Mouse (Mus musculus): ENCODE measurements around the gene Scgb3a1. TPM values are rescaled to one million over a fixed set of nuclear protein-coding genes. Genes with fewer than 3 reads are reported as not detected.

Scgb3a1 gene
- polyA plus RNA-seq, 1 experiment from 2014 or later, result not detected

- Histone ChIP-seq H3K36me3 (ENCODE audit: control insufficient read depth, insufficient read depth, low read length) (peaks cover 17% of the 10 kb centered on the region), H3K27me3 (replicated peaks; ENCODE audit: control insufficient read depth, insufficient read depth, low read length) (no peaks in the 10 kb centered on the region), H3K9me3 (ENCODE audit: control insufficient read depth, low read length) (no peaks in the 10 kb centered on the region), H3K27ac (ENCODE audit: low read depth, low read length) (no peak overlapping the region), H3K9ac (ENCODE audit: low read depth, low read length) (no peak overlapping the region), H3K4me1 (ENCODE audit: control insufficient read depth, insufficient read depth, low read depth, low read length) (no peaks in the 10 kb centered on the region), H3K4me2 (ENCODE audit: low read length) (no peak overlapping the region), H3K4me3 (ENCODE audit: low read length) (no peak overlapping the region)
- 76% methylated on average over 3 of the region's 3 CpGs for WGBS
- no peak for ATAC-seq
Observed at GRCm38 (mm10) chr11:49673433-49673832, 10.0 kb downstream of the Scgb3a1 start.

- peaks cover 37% of the 10 kb centered on the region for H3K36me3 ChIP-seq (ENCODE audit: control insufficient read depth, insufficient read depth, low read length)
- H3K4me2 ChIP-seq (ENCODE audit: low read length), result no peak overlapping the region
- ATAC-seq, result no peak
- no peak overlapping the region for H3K27ac ChIP-seq (ENCODE audit: low read depth, low read length)
- H3K27me3 ChIP-seq (replicated peaks; ENCODE audit: control insufficient read depth, insufficient read depth, low read length), result no peaks in the 10 kb centered on the region
- no peaks in the 10 kb centered on the region for H3K4me1 ChIP-seq (ENCODE audit: control insufficient read depth, insufficient read depth, low read depth, low read length)
- no peak overlapping the region for H3K9ac ChIP-seq (ENCODE audit: low read depth, low read length)
- H3K9me3 ChIP-seq (ENCODE audit: control insufficient read depth, low read length), result no peaks in the 10 kb centered on the region
- no peak overlapping the region for H3K4me3 ChIP-seq (ENCODE audit: low read length)
- WGBS, result 91% methylated on average over 12 of the region's 12 CpGs
Observed at GRCm38 (mm10) chr11:49684237-49684973, 21.0 kb downstream of the Scgb3a1 start.

- no peak for ATAC-seq
- Histone ChIP-seq H3K27ac (ENCODE audit: low read depth, low read length) (no peak overlapping the region), H3K9me3 (ENCODE audit: control insufficient read depth, low read length) (no peaks in the 10 kb centered on the region), H3K9ac (ENCODE audit: low read depth, low read length) (no peak overlapping the region), H3K27me3 (replicated peaks; ENCODE audit: control insufficient read depth, insufficient read depth, low read length) (no peaks in the 10 kb centered on the region), H3K36me3 (ENCODE audit: control insufficient read depth, insufficient read depth, low read length) (0 out of 2 replicates have a peak, but pooled peaks cover 3% of the 10 kb centered on the region), H3K4me3 (ENCODE audit: low read length) (no peak overlapping the region), H3K4me2 (ENCODE audit: low read length) (no peak overlapping the region), H3K4me1 (ENCODE audit: control insufficient read depth, insufficient read depth, low read depth, low read length) (0 out of 2 replicates have a peak, but pooled peaks cover 2% of the 10 kb centered on the region)
- whole genome bisulfite sequencing, result 96% methylated on average over 3 of the region's 3 CpGs
Observed at GRCm38 (mm10) chr11:49695013-49695412, 31.6 kb downstream of the Scgb3a1 start.

GRCm38 (mm10) chr11:49695695-49696094, 32.3 kb downstream of the Scgb3a1 start:
- 94% methylated on average over 2 of the region's 2 CpGs for WGBS

GRCm38 (mm10) chr11:49696472-49696871, 33.1 kb downstream of the Scgb3a1 start:
- no peak for ATAC-seq
- H3K9me3 ChIP-seq (ENCODE audit: control insufficient read depth, low read length), result no peaks in the 10 kb centered on the region
- no peak overlapping the region for H3K4me2 ChIP-seq (ENCODE audit: low read length)
- H3K27ac ChIP-seq (ENCODE audit: low read depth, low read length), result no peak overlapping the region
- H3K4me1 ChIP-seq (ENCODE audit: control insufficient read depth, insufficient read depth, low read depth, low read length), result no peaks in the 10 kb centered on the region
- H3K9ac ChIP-seq (ENCODE audit: low read depth, low read length), result no peak overlapping the region
- 98% methylated on average over 2 of the region's 2 CpGs for WGBS
- H3K36me3 ChIP-seq (ENCODE audit: control insufficient read depth, insufficient read depth, low read length), result peaks cover 6% of the 10 kb centered on the region
- no peak overlapping the region for H3K4me3 ChIP-seq (ENCODE audit: low read length)
- no peaks in the 10 kb centered on the region for H3K27me3 ChIP-seq (replicated peaks; ENCODE audit: control insufficient read depth, insufficient read depth, low read length)

More at GRCm38 (mm10) chr11:49695695-49696094, 32.3 kb downstream of the Scgb3a1 start:
- Histone ChIP-seq H3K4me3 (ENCODE audit: low read length) (no peak overlapping the region), H3K4me2 (ENCODE audit: low read length) (no peak overlapping the region), H3K27me3 (replicated peaks; ENCODE audit: control insufficient read depth, insufficient read depth, low read length) (no peaks in the 10 kb centered on the region), H3K9me3 (ENCODE audit: control insufficient read depth, low read length) (no peaks in the 10 kb centered on the region), H3K9ac (ENCODE audit: low read depth, low read length) (no peak overlapping the region), H3K27ac (ENCODE audit: low read depth, low read length) (no peak overlapping the region), H3K4me1 (ENCODE audit: control insufficient read depth, insufficient read depth, low read depth, low read length) (no peaks in the 10 kb centered on the region), H3K36me3 (ENCODE audit: control insufficient read depth, insufficient read depth, low read length) (0 out of 2 replicates have a peak, but pooled peaks cover 3% of the 10 kb centered on the region)
- ATAC-seq, result no peak

- no peak for ATAC-seq
- H3K4me3 ChIP-seq (ENCODE audit: low read length), result no peak overlapping the region
- no peak overlapping the region for H3K4me2 ChIP-seq (ENCODE audit: low read length)
- H3K27me3 ChIP-seq (replicated peaks; ENCODE audit: control insufficient read depth, insufficient read depth, low read length), result no peaks in the 10 kb centered on the region
- H3K9ac ChIP-seq (ENCODE audit: low read depth, low read length), result no peak overlapping the region
- WGBS, result 97% methylated on average over 5 of the region's 5 CpGs
- H3K27ac ChIP-seq (ENCODE audit: low read depth, low read length), result no peak overlapping the region
- H3K4me1 ChIP-seq (ENCODE audit: control insufficient read depth, insufficient read depth, low read depth, low read length), result no peaks in the 10 kb centered on the region
- no peaks in the 10 kb centered on the region for H3K9me3 ChIP-seq (ENCODE audit: control insufficient read depth, low read length)
- peaks cover 13% of the 10 kb centered on the region for H3K36me3 ChIP-seq (ENCODE audit: control insufficient read depth, insufficient read depth, low read length)
Observed at GRCm38 (mm10) chr11:49697779-49698178, 34.4 kb downstream of the Scgb3a1 start.

GRCm38 (mm10) chr11:49699079-49699478, 35.7 kb downstream of the Scgb3a1 start:
- H3K9me3 ChIP-seq (ENCODE audit: control insufficient read depth, low read length), result no peaks in the 10 kb centered on the region
- no peak for ATAC-seq

GRCm38 (mm10) chr11:49702014-49702413, 38.6 kb downstream of the Scgb3a1 start:
- H3K36me3 ChIP-seq (ENCODE audit: control insufficient read depth, insufficient read depth, low read length), result peaks cover 22% of the 10 kb centered on the region
- H3K27ac ChIP-seq (ENCODE audit: low read depth, low read length), result no peak overlapping the region
- no peaks in the 10 kb centered on the region for H3K27me3 ChIP-seq (replicated peaks; ENCODE audit: control insufficient read depth, insufficient read depth, low read length)
- H3K4me1 ChIP-seq (ENCODE audit: control insufficient read depth, insufficient read depth, low read depth, low read length), result no peaks in the 10 kb centered on the region
- no peak for ATAC-seq
- H3K9me3 ChIP-seq (ENCODE audit: control insufficient read depth, low read length), result no peaks in the 10 kb centered on the region
- no peak overlapping the region for H3K9ac ChIP-seq (ENCODE audit: low read depth, low read length)
- no peak overlapping the region for H3K4me2 ChIP-seq (ENCODE audit: low read length)
- 96% methylated on average over 8 of the region's 8 CpGs for WGBS
- H3K4me3 ChIP-seq (ENCODE audit: low read length), result no peak overlapping the region

More at GRCm38 (mm10) chr11:49699079-49699478, 35.7 kb downstream of the Scgb3a1 start:
- H3K4me3 ChIP-seq (ENCODE audit: low read length), result no peak overlapping the region
- peaks cover 13% of the 10 kb centered on the region for H3K36me3 ChIP-seq (ENCODE audit: control insufficient read depth, insufficient read depth, low read length)
- 93% methylated on average over 1 of the region's 1 CpGs for WGBS
- no peak overlapping the region for H3K27ac ChIP-seq (ENCODE audit: low read depth, low read length)
- H3K9ac ChIP-seq (ENCODE audit: low read depth, low read length), result no peak overlapping the region
- no peaks in the 10 kb centered on the region for H3K27me3 ChIP-seq (replicated peaks; ENCODE audit: control insufficient read depth, insufficient read depth, low read length)
- H3K4me1 ChIP-seq (ENCODE audit: control insufficient read depth, insufficient read depth, low read depth, low read length), result no peaks in the 10 kb centered on the region
- no peak overlapping the region for H3K4me2 ChIP-seq (ENCODE audit: low read length)

GRCm38 (mm10) chr11:49704804-49705203, 41.4 kb downstream of the Scgb3a1 start:
- H3K9ac ChIP-seq (ENCODE audit: low read depth, low read length), result no peak overlapping the region
- ATAC-seq, result no peak
- H3K4me2 ChIP-seq (ENCODE audit: low read length), result no peak overlapping the region
- 80% methylated on average over 8 of the region's 8 CpGs for WGBS
- H3K27me3 ChIP-seq (replicated peaks; ENCODE audit: control insufficient read depth, insufficient read depth, low read length), result no peaks in the 10 kb centered on the region
- no peaks in the 10 kb centered on the region for H3K9me3 ChIP-seq (ENCODE audit: control insufficient read depth, low read length)
- peaks cover 7% of the 10 kb centered on the region for H3K4me1 ChIP-seq (ENCODE audit: control insufficient read depth, insufficient read depth, low read depth, low read length)
- peaks cover 22% of the 10 kb centered on the region for H3K36me3 ChIP-seq (ENCODE audit: control insufficient read depth, insufficient read depth, low read length)
- H3K4me3 ChIP-seq (ENCODE audit: low read length), result no peak overlapping the region
- no peak overlapping the region for H3K27ac ChIP-seq (ENCODE audit: low read depth, low read length)

Measured in hindbrain, embryonic 16.5 days (tissue).